Mouse (Mus musculus) B cell, adult 2 months (primary cell): ENCODE measurements around the gene Gm27021.

Experiments used
- DNase-seq, 2 experiments: peaks; one replicate each; pipeline ENCODE4 v3.0.0; 2022

Gene Gm27021

GRCm38 (mm10) chr8:120634329-120634839 lies 33.5 kb downstream of the Gm27021 start:
- DNase-seq, result peak; percentile 54 to 61

GRCm38 (mm10) chr8:120633665-120634271 lies 34.1 kb downstream of the Gm27021 start:
- peak; percentile 16 to 23 for DNase-seq

GRCm38 (mm10) chr8:120632969-120633664 lies 34.8 kb downstream of the Gm27021 start:
- no peak for DNase-seq

- DNase-seq, result no peak
These were observed 36.2 kb downstream of the Gm27021 start for GRCm38 (mm10) chr8:120631441-120632375.

GRCm38 (mm10) chr8:120630848-120631247 lies 37.0 kb downstream of the Gm27021 start:
- no peak for DNase-seq

GRCm38 (mm10) chr8:120630031-120630430 lies 37.8 kb downstream of the Gm27021 start:
- DNase-seq, result no peak

- DNase-seq, result no peak
These were observed 40.6 kb downstream of the Gm27021 start for GRCm38 (mm10) chr8:120627298-120627697.

GRCm38 (mm10) chr8:120626461-120626860 lies 41.4 kb downstream of the Gm27021 start:
- no peak for DNase-seq

GRCm38 (mm10) chr8:120623608-120624007 lies 44.3 kb downstream of the Gm27021 start:
- DNase-seq, result no peak

GRCm38 (mm10) chr8:120622161-120622560 lies 45.7 kb downstream of the Gm27021 start:
- no peak for DNase-seq

- DNase-seq, result no peak
These were observed 47.4 kb downstream of the Gm27021 start for GRCm38 (mm10) chr8:120620441-120620840.

GRCm38 (mm10) chr8:120619235-120620180 lies 48.4 kb downstream of the Gm27021 start:
- DNase-seq, result no peak

- peak; percentile 80 to 82 for DNase-seq
These were observed 49.8 kb downstream of the Gm27021 start for GRCm38 (mm10) chr8:120618110-120618509.

- DNase-seq, result no peak
These were observed 50.9 kb downstream of the Gm27021 start for GRCm38 (mm10) chr8:120616663-120617626.

- no peak for DNase-seq
These were observed 53.4 kb downstream of the Gm27021 start for GRCm38 (mm10) chr8:120614491-120614890.

- DNase-seq, result no peak
These were observed 57.1 kb downstream of the Gm27021 start for GRCm38 (mm10) chr8:120610824-120611223.

- DNase-seq, result peak; percentile 87
These were observed 60.0 kb downstream of the Gm27021 start for GRCm38 (mm10) chr8:120607885-120608284.

- peak in 1 of 2 experiments; percentile 9 for DNase-seq
These were observed 60.4 kb downstream of the Gm27021 start for GRCm38 (mm10) chr8:120607460-120607859.

GRCm38 (mm10) chr8:120602672-120603071 lies 65.2 kb downstream of the Gm27021 start:
- DNase-seq, result no peak

- DNase-seq, result peak; percentile 88 to 89
These were observed 68.4 kb downstream of the Gm27021 start for GRCm38 (mm10) chr8:120599504-120599903.

GRCm38 (mm10) chr8:120598579-120598978 lies 69.3 kb downstream of the Gm27021 start:
- DNase-seq, result no peak
